Mouse (Mus musculus) kidney, adult 2 months (tissue): ENCODE measurements around the gene Mark2.

Source experiments
- CTCF ChIP-seq: fragments of 200-500 bp; conservative IDR thresholded peaks from 2 replicates; pipeline ENCODE4 v1.5.1; 2011; ENCODE audit warnings: low read depth, mild to moderate bottlenecking, control low read depth, low read length, moderate library complexity, mixed read lengths; ENCODE audit not compliant: insufficient read depth, insufficient read length
- POLR2A ChIP-seq: fragments of 200-500 bp; IDR thresholded peaks from one replicate; pipeline ENCODE4 v1.6.1; 2011; ENCODE audit warnings: low read depth, low read length, control low read depth

DNA sequence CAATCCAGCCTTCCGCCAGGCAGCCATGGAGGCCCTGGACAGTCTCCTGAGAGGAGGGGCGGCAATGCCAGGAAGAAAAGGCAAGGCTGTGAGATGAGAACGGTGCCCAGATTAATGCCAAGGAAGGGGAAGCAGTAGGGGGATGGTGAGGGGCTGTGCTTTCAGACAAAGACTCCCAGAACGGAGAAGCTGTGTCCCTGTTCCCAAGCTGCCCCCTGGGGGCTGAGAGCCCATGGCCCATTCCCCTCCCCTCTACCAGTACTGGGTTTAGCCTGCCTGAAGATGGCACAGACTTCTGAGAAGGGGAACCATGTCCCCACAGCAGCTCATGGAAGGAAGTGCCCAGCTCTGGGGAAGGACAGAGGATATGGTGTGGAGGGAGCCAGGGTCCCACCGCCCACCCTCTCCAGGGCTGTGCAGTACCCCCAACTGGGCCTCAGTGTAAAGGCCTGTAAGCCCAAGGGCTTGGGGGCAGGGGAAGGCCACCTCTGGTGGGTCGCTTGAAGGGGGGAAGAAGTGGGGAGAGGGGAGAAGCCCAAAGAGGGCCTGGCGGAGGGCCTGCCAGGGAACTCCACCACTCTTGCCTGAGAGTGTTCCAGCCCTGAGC is 65.5 kb downstream of the Mark2 start:
- TF ChIP-seq CTCF (no peak), POLR2A (no peak)
